Mouse (Mus musculus) liver, embryonic 14.5 days (tissue): ENCODE measurements around the gene Myocd. TPM values are rescaled to one million over a fixed set of nuclear protein-coding genes. Genes with fewer than 3 reads are reported as not detected.

Experiments used
- ATAC-seq: fragments of 200-750 bp; cut with Nextera tagmentation; 2 replicates; pipeline ENCODE4 v1.8.0; 2017; ENCODE audit warnings: moderate number of reproducible peaks, mild to moderate bottlenecking, moderate library complexity; ENCODE audit not compliant: insufficient read depth
- DNase-seq, 3 experiments: peaks; one replicate each; pipeline ENCODE4 v3.0.0-alpha.2; 2012 to 2013; ENCODE audit warnings: low read depth in 3 of 3, low spot score in 3 of 3
- H3K27ac ChIP-seq: fragments of 300-500 bp; sonication (generic); 2 replicates; pipeline ENCODE4 v1.5.1; 2014; ENCODE audit warnings: moderate library complexity, mild to moderate bottlenecking, control low read depth, inconsistent platforms
- H3K27me3 ChIP-seq: fragments of 300-500 bp; sonication (generic); 2 replicates; pipeline ENCODE4 v1.6.1; 2014; ENCODE audit warnings: mild to moderate bottlenecking, low read length, moderate library complexity; ENCODE audit not compliant: control insufficient read depth, insufficient read depth
- H3K36me3 ChIP-seq: fragments of 300-500 bp; sonication (generic); replicated peaks from 2 replicates; pipeline ENCODE4 v1.6.1; 2014; ENCODE audit warnings: low read depth; ENCODE audit not compliant: control insufficient read depth, insufficient read depth
- H3K4me1 ChIP-seq, 2 experiments: fragments of 200-500 bp in 1 of 2; fragments of 300-500 bp in 1 of 2; sonication (generic) in 1 of 2; replicated peaks; 2 replicates each; pipeline ENCODE4 v1.6.1; 2012 to 2014; ENCODE audit warnings: antibody characterized with exemption in 1 of 2, inconsistent platforms in 1 of 2, low read length in 1 of 2; ENCODE audit not compliant: control insufficient read depth in 2 of 2, insufficient read depth in 2 of 2
- H3K4me2 ChIP-seq: fragments of 300-500 bp; sonication (generic); 2 replicates; pipeline ENCODE4 v1.6.1; 2014; ENCODE audit warnings: low read depth, mild to moderate bottlenecking, control low read depth, moderate library complexity
- H3K4me3 ChIP-seq, 2 experiments: fragments of 200-500 bp in 1 of 2; fragments of 300-500 bp in 1 of 2; sonication (generic) in 1 of 2; 2 replicates each; pipeline ENCODE4 v1.5.1; 2012 to 2014; ENCODE audit warnings: low read depth in 2 of 2, low read length in 2 of 2, mild to moderate bottlenecking in 2 of 2, control low read depth in 1 of 2, inconsistent platforms in 1 of 2, moderate library complexity in 1 of 2; ENCODE audit not compliant: insufficient read depth in 1 of 2
- H3K9ac ChIP-seq: fragments of 300-500 bp; sonication (generic); replicated peaks from 2 replicates; pipeline ENCODE4 v1.6.1; 2014; ENCODE audit warnings: mild to moderate bottlenecking, control low read depth, moderate library complexity
- H3K9me3 ChIP-seq: fragments of 300-500 bp; sonication (generic); 2 replicates; pipeline ENCODE4 v1.6.1; 2016; ENCODE audit warnings: low read length, mixed read lengths; ENCODE audit not compliant: control insufficient read depth
- CTCF ChIP-seq: IDR thresholded peaks from 2 replicates; pipeline ENCODE4 v1.5.1; 2016; ENCODE audit warnings: antibody characterized with exemption, low read depth, control low read depth
- EP300 ChIP-seq: IDR thresholded peaks from 2 replicates; pipeline ENCODE4 v1.6.1; 2016; ENCODE audit warnings: antibody characterized with exemption, low read depth
- WGBS: fragments of 180-500 bp; shearing (Covaris S2); extraction: QIAGEN DNeasy Blood & Tissue Kit; methylation state at CpG from one replicate; pipeline ENCODE4 v1.1.7; 2014; ENCODE audit not compliant: insufficient replicate concordance; 5-methylcytosine and 5-hydroxymethylcytosine counted together
- polyA plus RNA-seq, 2 experiments: library from polyadenylated mRNA; depleted of rRNA in 1 of 2; stranded (reverse) in 1 of 2; unstranded in 1 of 2; fragments of >200 nt; fragmentation: Nextera tagmentation in 1 of 2; extraction: Ambion mirVana in 1 of 2; gene quantifications; 2 replicates each; pipeline versions ENCODE4 v1.2.1 to v1.2.3; 2012 to 2014

Myocd gene
- polyA plus RNA-seq, 2 experiments, result 0.04 to 0.11 TPM

DNA sequence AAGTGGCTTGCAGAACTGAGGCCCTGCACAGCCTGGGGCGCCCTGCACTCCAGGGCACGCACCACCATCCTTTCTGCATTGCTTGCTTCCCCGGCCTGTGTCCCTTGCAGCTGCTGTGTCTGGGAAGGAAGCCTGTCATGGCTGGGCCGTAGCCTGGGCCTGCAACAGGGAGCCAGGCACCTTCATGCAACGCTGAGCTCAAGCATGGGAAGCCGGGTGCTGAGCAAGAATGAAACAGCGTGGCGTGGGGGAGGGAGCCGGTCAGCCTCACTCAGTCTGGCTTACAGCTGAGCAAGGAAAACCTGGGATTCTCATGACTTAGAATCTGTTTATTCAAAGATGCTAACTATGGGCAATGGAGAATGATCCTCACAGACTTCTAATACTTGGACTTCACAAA is 143.2 kb downstream of the Myocd start:
- no peaks in the 10 kb centered on the region for H3K36me3 ChIP-seq
- no peak overlapping the region for H3K4me3 ChIP-seq
- H3K9me3 ChIP-seq, result no peaks in the 10 kb centered on the region
- no peak for TF ChIP-seq EP300
- no peak for TF ChIP-seq CTCF
- H3K27me3 ChIP-seq, result no peaks in the 10 kb centered on the region; the same call in 1 of the 2 replicates
- H3K4me2 ChIP-seq, result no peak overlapping the region
- WGBS, result 60% methylated on average over 9 of the region's 9 CpGs
- no peak overlapping the region for H3K27ac ChIP-seq
- H3K4me1 ChIP-seq, result no peaks in the 10 kb centered on the region
- H3K9ac ChIP-seq, result no peak overlapping the region
- ATAC-seq (no peak), DNase-seq (no peak)

Other genes with a start within 250 kb of the Myocd start
- gene 1700086D15Rik, start 110.1 kb downstream of the Myocd start, polyA plus RNA-seq (2012; rRNA removed), result not detected in 2 replicates
- gene 1700086D15Rik, start 110.1 kb downstream of the Myocd start, polyA plus RNA-seq (2014; fragmentation: Nextera tagmentation; extraction: Ambion mirVana), result not detected in 2 replicates
- gene Arhgap44, start 107.0 kb downstream of the Myocd start, polyA plus RNA-seq (2012; rRNA removed), result 0.44 and 0.51 TPM in 2 replicates
- 0.55 and 0.59 TPM in 2 replicates for gene Arhgap44, start 107.0 kb downstream of the Myocd start, polyA plus RNA-seq (2014; fragmentation: Nextera tagmentation; extraction: Ambion mirVana)